Mouse (Mus musculus) right cerebral cortex, adult 2 months (tissue): ENCODE measurements around the gene Speer1.
"Not testable (repeated sequence)": the region's sequence is repeated elsewhere in the genome, so short reads cannot be mapped to it uniquely, and the experiment has no call there.

Experiments used
- DNase-seq, 2 experiments: peaks; one replicate each; pipeline ENCODE4 v3.0.0; 2021 to 2022; ENCODE audit warnings: low spot score in 2 of 2

Gene Speer1

GRCm38 (mm10) chr5:11341216-11341615 lies at the start of gene Speer1:
Speer1 (plus strand) TSS chr5:11341516.
- DNase-seq = not testable (repeated sequence)
